In the genomic region with DNA sequence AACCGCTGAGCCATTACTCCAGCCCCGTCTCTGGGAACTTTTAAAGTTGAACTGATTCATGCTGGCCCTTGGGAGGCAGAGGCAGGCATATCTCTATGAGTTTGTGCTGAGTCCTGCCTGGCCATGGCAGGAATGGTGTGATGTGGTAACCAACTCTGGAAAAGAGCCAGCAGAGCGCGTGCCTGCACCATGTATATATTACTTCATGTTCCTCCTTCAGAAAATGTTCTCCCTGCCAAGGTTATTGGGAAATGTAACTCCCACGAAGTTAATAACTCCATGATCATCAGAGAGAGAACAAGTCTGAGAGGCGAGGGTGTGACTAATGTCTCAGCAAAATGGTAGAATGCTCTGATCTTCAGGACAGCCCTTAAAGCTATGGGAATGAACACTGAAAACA, we compare ENCODE assay signal across 13 mouse cellular contexts. TPM values are rescaled to one million over a fixed set of nuclear protein-coding genes. Genes with fewer than 3 reads are reported as not detected.
"Had no signal": no experiment of that assay in that cellular context is flagged by ENCODE, and none has a peak within 500 bp of the region (broad histone marks: within the 10 kb centered on the region; RNA-seq: fewer than 3 reads in every experiment).

No protein-coding gene starts in this region.

- ATAC-seq: midbrain, embryonic 13.5 days had no signal

- H3K9ac ChIP-seq: limb, embryonic 12.5 days; liver, embryonic 14.5 days; midbrain, embryonic 13.5 days had no signal

- DNase-seq: kidney, adult 18-20 months; kidney, postnatal 25 days; layer of hippocampus, adult 9-11 months; liver; right cerebral cortex, adult 18-20 months; right cerebral cortex, postnatal 25 days; thymus, postnatal 4 days had no signal

- H3K4me2 ChIP-seq: limb, embryonic 12.5 days; midbrain, embryonic 13.5 days had no signal

- H3K4me3 ChIP-seq: limb, embryonic 12.5 days; midbrain, embryonic 13.5 days had no signal

- H3K9me3 ChIP-seq: limb, embryonic 12.5 days; midbrain, embryonic 13.5 days had no signal

- H3K36me3 ChIP-seq: limb, embryonic 12.5 days; midbrain, embryonic 13.5 days had no signal

- H3K27ac ChIP-seq: limb, embryonic 12.5 days; liver, embryonic 14.5 days; midbrain, embryonic 13.5 days; stomach, postnatal 0 days had no signal

- H3K27me3 ChIP-seq: limb, embryonic 12.5 days; midbrain, embryonic 13.5 days had no signal

- H3K4me1 ChIP-seq: limb, embryonic 12.5 days; midbrain, embryonic 13.5 days had no signal

RNA-seq across cellular contexts. Expression of gene Wbp2nl, which starts 19.1 kb away (rescaled TPM):
- total RNA-seq: left cerebral cortex, postnatal 36 days had no signal
- polyA plus RNA-seq: limb, embryonic 12.5 days; midbrain, embryonic 13.5 days; small intestine, adult 2 months had no signal
